Mouse (Mus musculus): Measurements from ENCODE around the gene Gm17079. TPM values are rescaled to one million over a fixed set of nuclear protein-coding genes. Genes with fewer than 3 reads are reported as not detected.
"Not testable (repeated sequence)": the region's sequence is repeated elsewhere in the genome, so short reads cannot be mapped to it uniquely, and the experiment has no call there.

Gene Gm17079
- not detected in 2 replicates for polyA plus RNA-seq (2014; fragmentation: Nextera tagmentation; extraction: Ambion mirVana)

- not testable (repeated sequence) for H3K4me1 ChIP-seq (ENCODE audit: control insufficient read depth, insufficient read depth, low read length); H3K4me3 ChIP-seq (ENCODE audit: low read depth, low read length); H3K9me3 ChIP-seq (ENCODE audit: control insufficient read depth, low read length); H3K4me2 ChIP-seq (ENCODE audit: low read depth, severe bottlenecking); DNase-seq (ENCODE audit: low spot score); H3K27ac ChIP-seq (replicated peaks; ENCODE audit: low read depth, low read length); H3K9ac ChIP-seq (ENCODE audit: low read length); ATAC-seq (ENCODE audit: insufficient number of reproducible peaks, low FRiP score, low TSS enrichment, low read depth); H3K36me3 ChIP-seq (ENCODE audit: control insufficient read depth, insufficient read depth, low read length); H3K27me3 ChIP-seq (ENCODE audit: control insufficient read depth, insufficient read depth, low read length)
- WGBS, result 67% methylated on average over 1 of the region's 2 CpGs
These were observed at the start of gene Gm17079 for GRCm38 (mm10) chr14:51695368-51695767. Gm17079 (minus strand) TSS chr14:51695468.

GRCm38 (mm10) chr14:51740347-51741170, 45.3 kb upstream of the Gm17079 start:
- Histone ChIP-seq H3K4me1 (ENCODE audit: control insufficient read depth, insufficient read depth, low read length) (no peaks in the 10 kb centered on the region), H3K27ac (replicated peaks; ENCODE audit: low read depth, low read length) (no peak overlapping the region), H3K4me3 (ENCODE audit: low read depth, low read length) (peak overlapping the region; percentile 35), H3K9me3 (ENCODE audit: control insufficient read depth, low read length) (no peaks in the 10 kb centered on the region), H3K4me2 (ENCODE audit: low read depth, severe bottlenecking) (peak overlapping the region; percentile 71), H3K36me3 (ENCODE audit: control insufficient read depth, insufficient read depth, low read length) (no peaks in the 10 kb centered on the region), H3K9ac (ENCODE audit: low read length) (0 out of 2 replicates have a peak overlapping the region, but pooled peaks have one; percentile 27), H3K27me3 (ENCODE audit: control insufficient read depth, insufficient read depth, low read length) (peaks cover 33% of the 10 kb centered on the region)
- 0 out of 2 replicates have a peak, but pooled peaks have one; percentile 21 for ATAC-seq (ENCODE audit: insufficient number of reproducible peaks, low FRiP score, low TSS enrichment, low read depth)
- DNase-seq (ENCODE audit: low spot score), result peak; percentile 58
- under 1% methylated on average over 42 of the region's 42 CpGs for WGBS

DNA sequence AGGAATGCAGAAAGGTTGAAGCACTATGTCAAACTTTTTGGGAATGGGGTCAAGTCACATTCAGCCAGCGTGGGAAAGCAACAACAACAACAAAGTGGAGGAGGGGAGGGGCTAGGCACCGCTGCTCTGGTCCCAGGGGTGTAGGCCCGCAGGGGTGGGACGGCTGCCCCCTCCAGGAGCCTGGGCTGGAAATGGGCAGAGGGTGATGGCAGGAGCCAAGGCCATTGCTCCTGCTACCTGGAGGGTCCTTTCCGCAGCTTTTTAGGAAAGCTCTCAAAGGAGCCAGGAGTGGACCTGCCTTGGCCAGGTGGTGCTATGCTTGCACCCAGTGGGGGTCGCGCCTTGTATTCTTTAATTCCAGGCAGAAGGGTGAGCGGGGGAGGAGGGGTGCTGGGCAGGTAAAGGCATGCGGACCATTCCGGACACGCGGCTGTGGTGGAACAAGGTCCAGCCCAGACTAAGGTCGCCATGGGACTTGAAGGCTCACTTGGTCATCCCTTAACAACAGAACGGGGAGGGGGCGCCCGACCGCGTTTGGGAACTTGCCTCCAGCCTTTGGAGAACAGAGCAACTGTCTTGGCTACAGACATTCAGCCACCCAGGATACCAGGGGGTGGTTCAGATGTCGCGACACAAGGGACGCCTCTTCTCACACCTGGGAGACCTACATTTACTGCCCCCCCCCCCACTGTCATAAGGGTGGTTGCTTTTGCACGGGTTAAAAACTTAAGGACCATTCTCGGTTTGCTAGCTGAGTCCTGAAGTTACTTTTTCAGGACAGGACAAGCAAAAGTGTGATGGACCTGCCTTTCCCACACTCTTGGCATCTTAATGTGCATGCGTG, 44.1 kb upstream of the Gm17079 start:
- Histone ChIP-seq H3K9me3 (ENCODE audit: control insufficient read depth, low read length) (no peaks in the 10 kb centered on the region), H3K27ac (replicated peaks; ENCODE audit: low read depth, low read length) (no peak overlapping the region), H3K4me3 (ENCODE audit: low read depth, low read length) (peak overlapping the region; percentile 6; the same call in 1 of the 2 replicates), H3K4me2 (ENCODE audit: low read depth, severe bottlenecking) (peak overlapping the region; percentile 71; the same call in 1 of the 2 replicates), H3K9ac (ENCODE audit: low read length) (no peak overlapping the region), H3K27me3 (ENCODE audit: control insufficient read depth, insufficient read depth, low read length) (peaks cover 33% of the 10 kb centered on the region), H3K36me3 (ENCODE audit: control insufficient read depth, insufficient read depth, low read length) (no peaks in the 10 kb centered on the region), H3K4me1 (ENCODE audit: control insufficient read depth, insufficient read depth, low read length) (no peaks in the 10 kb centered on the region)
- ATAC-seq (ENCODE audit: insufficient number of reproducible peaks, low FRiP score, low TSS enrichment, low read depth) (peak; percentile 60; the same call in 1 of the 2 replicates), DNase-seq (ENCODE audit: low spot score) (peak; percentile 28)
- 1% methylated on average over 24 of the region's 24 CpGs for WGBS

- H3K9ac ChIP-seq (ENCODE audit: low read length), result no peak overlapping the region
- H3K27me3 ChIP-seq (ENCODE audit: control insufficient read depth, insufficient read depth, low read length), result peaks cover 33% of the 10 kb centered on the region
- no peaks in the 10 kb centered on the region for H3K36me3 ChIP-seq (ENCODE audit: control insufficient read depth, insufficient read depth, low read length)
- DNase-seq (ENCODE audit: low spot score) (peak; percentile 25), ATAC-seq (ENCODE audit: insufficient number of reproducible peaks, low FRiP score, low TSS enrichment, low read depth) (no peak)
- no peaks in the 10 kb centered on the region for H3K4me1 ChIP-seq (ENCODE audit: control insufficient read depth, insufficient read depth, low read length)
- H3K4me2 ChIP-seq (ENCODE audit: low read depth, severe bottlenecking), result peak overlapping the region; percentile 17; the same call in 1 of the 2 replicates
- no peak overlapping the region for H3K27ac ChIP-seq (replicated peaks; ENCODE audit: low read depth, low read length)
- peak overlapping the region; percentile 6; the same call in 1 of the 2 replicates for H3K4me3 ChIP-seq (ENCODE audit: low read depth, low read length)
- 4% methylated on average over 29 of the region's 29 CpGs for WGBS
- no peaks in the 10 kb centered on the region for H3K9me3 ChIP-seq (ENCODE audit: control insufficient read depth, low read length)
These were observed 43.3 kb upstream of the Gm17079 start for GRCm38 (mm10) chr14:51738411-51739149.

GRCm38 (mm10) chr14:51737967-51738366, 42.7 kb upstream of the Gm17079 start:
- Histone ChIP-seq H3K27ac (replicated peaks; ENCODE audit: low read depth, low read length) (no peak overlapping the region), H3K36me3 (ENCODE audit: control insufficient read depth, insufficient read depth, low read length) (no peaks in the 10 kb centered on the region), H3K4me3 (ENCODE audit: low read depth, low read length) (no peak overlapping the region), H3K4me2 (ENCODE audit: low read depth, severe bottlenecking) (no peak overlapping the region), H3K4me1 (ENCODE audit: control insufficient read depth, insufficient read depth, low read length) (no peaks in the 10 kb centered on the region), H3K27me3 (ENCODE audit: control insufficient read depth, insufficient read depth, low read length) (peaks cover 33% of the 10 kb centered on the region), H3K9ac (ENCODE audit: low read length) (no peak overlapping the region), H3K9me3 (ENCODE audit: control insufficient read depth, low read length) (no peaks in the 10 kb centered on the region)
- peak; percentile 57; the same call in 1 of the 2 replicates for ATAC-seq (ENCODE audit: insufficient number of reproducible peaks, low FRiP score, low TSS enrichment, low read depth)
- DNase-seq (ENCODE audit: low spot score), result no peak
- WGBS, result 11% methylated on average over 12 of the region's 12 CpGs

GRCm38 (mm10) chr14:51717083-51717482, 21.8 kb upstream of the Gm17079 start, which contains the start of gene Gm5800:
Gm5800 (minus strand) TSS chr14:51717183.
- Histone ChIP-seq H3K4me1 (ENCODE audit: control insufficient read depth, insufficient read depth, low read length) (no peaks in the 10 kb centered on the region), H3K4me2 (ENCODE audit: low read depth, severe bottlenecking) (no peak within 1 kb of the TSS), H3K36me3 (ENCODE audit: control insufficient read depth, insufficient read depth, low read length) (no peaks in the 10 kb centered on the region), H3K27me3 (ENCODE audit: control insufficient read depth, insufficient read depth, low read length) (no peaks in the 10 kb centered on the region), H3K9ac (ENCODE audit: low read length) (no peak within 1 kb of the TSS), H3K27ac (replicated peaks; ENCODE audit: low read depth, low read length) (no peak within 1 kb of the TSS), H3K4me3 (ENCODE audit: low read depth, low read length) (no peak within 1 kb of the TSS), H3K9me3 (ENCODE audit: control insufficient read depth, low read length) (no peaks in the 10 kb centered on the region)
- DNase-seq (ENCODE audit: low spot score), result no peak
- ATAC-seq (ENCODE audit: insufficient number of reproducible peaks, low FRiP score, low TSS enrichment, low read depth), result no peak
- WGBS, result 74% methylated on average over 1 of the region's 1 CpGs

DNA sequence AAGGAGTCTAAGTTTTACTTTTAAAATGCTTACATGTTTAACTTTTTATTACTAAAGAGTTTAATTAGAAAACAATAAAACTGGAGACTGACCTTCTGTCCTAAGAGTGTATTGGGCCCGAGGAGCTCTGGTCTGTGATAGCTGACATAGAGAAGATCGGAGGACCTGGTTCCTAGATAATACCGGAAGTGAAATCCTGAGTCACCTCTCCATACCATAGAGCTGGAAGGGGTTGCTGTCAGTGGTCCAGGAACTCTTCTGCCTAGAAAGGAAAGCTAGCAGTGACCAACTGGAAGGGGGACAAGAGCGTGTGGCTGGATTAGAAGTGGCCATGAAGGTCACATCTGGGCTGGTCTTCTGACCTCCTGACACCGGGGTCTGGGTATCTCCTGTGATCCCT, 18.0 kb downstream of the Gm17079 start:
- ATAC-seq (ENCODE audit: insufficient number of reproducible peaks, low FRiP score, low TSS enrichment, low read depth), result no peak
- Histone ChIP-seq H3K27ac (replicated peaks; ENCODE audit: low read depth, low read length) (no peak overlapping the region), H3K4me3 (ENCODE audit: low read depth, low read length) (no peak overlapping the region), H3K4me2 (ENCODE audit: low read depth, severe bottlenecking) (no peak overlapping the region), H3K36me3 (ENCODE audit: control insufficient read depth, insufficient read depth, low read length) (no peaks in the 10 kb centered on the region), H3K9ac (ENCODE audit: low read length) (no peak overlapping the region), H3K27me3 (ENCODE audit: control insufficient read depth, insufficient read depth, low read length) (no peaks in the 10 kb centered on the region), H3K4me1 (ENCODE audit: control insufficient read depth, insufficient read depth, low read length) (no peaks in the 10 kb centered on the region), H3K9me3 (ENCODE audit: control insufficient read depth, low read length) (no peaks in the 10 kb centered on the region)
- no peak for DNase-seq (ENCODE audit: low spot score)
- WGBS, result 91% methylated on average over 5 of the region's 5 CpGs

Measured in limb, embryonic 11.5 days (tissue).